Mouse (Mus musculus) heart, embryonic 10.5 days (tissue): ENCODE measurements around the gene Snx5. TPM values are rescaled to one million over a fixed set of nuclear protein-coding genes. Genes with fewer than 3 reads are reported as not detected.

Source experiments
- DNase-seq: peaks from one replicate; pipeline ENCODE4 v3.0.0-alpha.2; 2017; ENCODE audit warnings: low spot score
- H3K27ac ChIP-seq: fragments of 300-500 bp; sonication (generic); 2 replicates; pipeline ENCODE4 v1.5.1; 2016; ENCODE audit warnings: mild to moderate bottlenecking
- H3K27me3 ChIP-seq: fragments of 300-500 bp; sonication (generic); 2 replicates; pipeline ENCODE4 v1.6.1; 2016; ENCODE audit warnings: mild to moderate bottlenecking; ENCODE audit not compliant: poor library complexity, insufficient read depth, severe bottlenecking
- H3K36me3 ChIP-seq: fragments of 300-500 bp; sonication (generic); 2 replicates; pipeline ENCODE4 v1.6.1; 2016; ENCODE audit warnings: mild to moderate bottlenecking, moderate library complexity
- H3K4me1 ChIP-seq: fragments of 300-500 bp; sonication (generic); 2 replicates; pipeline ENCODE4 v1.6.1; 2016; ENCODE audit warnings: mild to moderate bottlenecking
- H3K4me3 ChIP-seq: fragments of 300-500 bp; sonication (generic); 2 replicates; pipeline ENCODE4 v1.5.1; 2016; ENCODE audit warnings: mild to moderate bottlenecking, moderate library complexity
- H3K9me3 ChIP-seq: fragments of 300-500 bp; sonication (generic); 2 replicates; pipeline ENCODE4 v1.6.1; 2016; ENCODE audit warnings: mild to moderate bottlenecking, moderate library complexity
- WGBS: fragments of 180-500 bp; shearing (Covaris S2); methylation state at CpG from one replicate; pipeline ENCODE4 v1.1.7; 2016; 5-methylcytosine and 5-hydroxymethylcytosine counted together
- polyA plus RNA-seq: library from polyadenylated mRNA; unstranded; fragments of >200 nt; fragmentation: Nextera tagmentation; extraction: Ambion mirVana; gene quantifications from 2 replicates; pipeline ENCODE4 v1.2.1, GENCODE M21; 2016

Gene Snx5
- polyA plus RNA-seq, 1 experiment from 2014 or later: 128 TPM

- H3K4me1 ChIP-seq: peaks cover 24% of the 10 kb centered on the region
- H3K36me3 ChIP-seq: peaks cover 63% of the 10 kb centered on the region
These were observed 6.1 kb downstream of the Snx5 start for GRCm38 (mm10) chr2:144264398-144265119.

GRCm38 (mm10) chr2:144262837-144263236 lies 7.9 kb downstream of the Snx5 start:
- no peaks in the 10 kb centered on the region for H3K9me3 ChIP-seq
- 79% methylated on average over 2 of the region's 2 CpGs for WGBS
- no peak overlapping the region for H3K4me3 ChIP-seq
- no peaks in the 10 kb centered on the region for H3K27me3 ChIP-seq
- H3K27ac ChIP-seq: no peak overlapping the region
- peaks cover 18% of the 10 kb centered on the region for H3K4me1 ChIP-seq
- H3K36me3 ChIP-seq: peaks cover 80% of the 10 kb centered on the region
- DNase-seq: no peak

More at GRCm38 (mm10) chr2:144264398-144265119, 6.1 kb downstream of the Snx5 start:
- 85% methylated on average over 5 of the region's 5 CpGs for WGBS
- no peak for DNase-seq
- Histone ChIP-seq H3K4me3 (no peak overlapping the region), H3K9me3 (no peaks in the 10 kb centered on the region), H3K27me3 (no peaks in the 10 kb centered on the region), H3K27ac (no peak overlapping the region)

- Histone ChIP-seq H3K4me1 (peaks cover 27% of the 10 kb centered on the region), H3K4me3 (no peak overlapping the region), H3K36me3 (peaks cover 64% of the 10 kb centered on the region), H3K9me3 (no peaks in the 10 kb centered on the region), H3K27ac (no peak overlapping the region), H3K27me3 (no peaks in the 10 kb centered on the region)
- DNase-seq: no peak
These were observed 20.6 kb downstream of the Snx5 start for GRCm38 (mm10) chr2:144250111-144250510.

- no peaks in the 10 kb centered on the region for H3K27me3 ChIP-seq
- H3K36me3 ChIP-seq: peaks cover 51% of the 10 kb centered on the region
- H3K27ac ChIP-seq: no peak overlapping the region
- no peak for DNase-seq
- no peak overlapping the region for H3K4me3 ChIP-seq
- H3K9me3 ChIP-seq: no peaks in the 10 kb centered on the region
- H3K4me1 ChIP-seq: peaks cover 27% of the 10 kb centered on the region
- 44% methylated on average over 4 of the region's 4 CpGs for WGBS
These were observed 21.9 kb downstream of the Snx5 start for GRCm38 (mm10) chr2:144248613-144249376.

GRCm38 (mm10) chr2:144247337-144247978 lies 23.2 kb downstream of the Snx5 start:
- DNase-seq: no peak
- H3K9me3 ChIP-seq: no peaks in the 10 kb centered on the region
- peak overlapping the region; percentile 22 for H3K27ac ChIP-seq
- peaks cover 37% of the 10 kb centered on the region for H3K36me3 ChIP-seq
- no peak overlapping the region for H3K4me3 ChIP-seq
- H3K27me3 ChIP-seq: no peaks in the 10 kb centered on the region
- 52% methylated on average over 5 of the region's 5 CpGs for WGBS
- H3K4me1 ChIP-seq: peaks cover 27% of the 10 kb centered on the region

- H3K36me3 ChIP-seq: peaks cover 27% of the 10 kb centered on the region
- WGBS: 59% methylated on average over 2 of the region's 2 CpGs
- H3K4me3 ChIP-seq: no peak overlapping the region
- H3K4me1 ChIP-seq: peaks cover 27% of the 10 kb centered on the region
- H3K9me3 ChIP-seq: no peaks in the 10 kb centered on the region
- no peak overlapping the region for H3K27ac ChIP-seq
- no peak for DNase-seq
- H3K27me3 ChIP-seq: no peaks in the 10 kb centered on the region
These were observed 24.4 kb downstream of the Snx5 start for GRCm38 (mm10) chr2:144246270-144246669.

GRCm38 (mm10) chr2:144245464-144245863 lies 25.2 kb downstream of the Snx5 start:
- Histone ChIP-seq H3K36me3 (peaks cover 19% of the 10 kb centered on the region), H3K4me3 (no peak overlapping the region), H3K4me1 (peaks cover 27% of the 10 kb centered on the region), H3K27ac (no peak overlapping the region; the same call in 1 of the 2 replicates), H3K9me3 (no peaks in the 10 kb centered on the region), H3K27me3 (no peaks in the 10 kb centered on the region)
- 78% methylated on average over 7 of the region's 7 CpGs for WGBS
- no peak for DNase-seq

GRCm38 (mm10) chr2:144240095-144240899 lies 30.4 kb downstream of the Snx5 start:
- Histone ChIP-seq H3K4me1 (no peaks in the 10 kb centered on the region; the same call in 1 of the 2 replicates), H3K9me3 (no peaks in the 10 kb centered on the region), H3K27ac (peak overlapping the region; percentile 18; the same call in 1 of the 2 replicates), H3K27me3 (no peaks in the 10 kb centered on the region), H3K4me3 (no peak overlapping the region), H3K36me3 (no peaks in the 10 kb centered on the region)
- no peak for DNase-seq
- 83% methylated on average over 3 of the region's 3 CpGs for WGBS

- H3K4me3 ChIP-seq: no peak overlapping the region
- WGBS: 59% methylated on average over 2 of the region's 2 CpGs
- H3K27me3 ChIP-seq: no peaks in the 10 kb centered on the region
- H3K27ac ChIP-seq: no peak overlapping the region
- DNase-seq: no peak
- no peaks in the 10 kb centered on the region; the same call in 1 of the 2 replicates for H3K4me1 ChIP-seq
- H3K36me3 ChIP-seq: no peaks in the 10 kb centered on the region
- H3K9me3 ChIP-seq: no peaks in the 10 kb centered on the region
These were observed 31.4 kb downstream of the Snx5 start for GRCm38 (mm10) chr2:144239318-144239717.

GRCm38 (mm10) chr2:144238341-144238740 lies 32.4 kb downstream of the Snx5 start:
- H3K4me3 ChIP-seq: no peak overlapping the region
- WGBS: 75% methylated on average over 6 of the region's 6 CpGs
- no peak overlapping the region for H3K27ac ChIP-seq
- H3K36me3 ChIP-seq: no peaks in the 10 kb centered on the region
- H3K4me1 ChIP-seq: no peaks in the 10 kb centered on the region; the same call in 1 of the 2 replicates
- no peaks in the 10 kb centered on the region for H3K9me3 ChIP-seq
- H3K27me3 ChIP-seq: no peaks in the 10 kb centered on the region
- no peak for DNase-seq

- no peaks in the 10 kb centered on the region for H3K9me3 ChIP-seq
- H3K4me1 ChIP-seq: no peaks in the 10 kb centered on the region; the same call in 1 of the 2 replicates
- H3K36me3 ChIP-seq: no peaks in the 10 kb centered on the region
- H3K27me3 ChIP-seq: no peaks in the 10 kb centered on the region
- H3K27ac ChIP-seq: no peak overlapping the region
- no peak for DNase-seq
- WGBS: 56% methylated on average over 9 of the region's 9 CpGs
- no peak overlapping the region for H3K4me3 ChIP-seq
These were observed 33.7 kb downstream of the Snx5 start for GRCm38 (mm10) chr2:144236791-144237584.

GRCm38 (mm10) chr2:144235776-144236175 lies 34.9 kb downstream of the Snx5 start:
- Histone ChIP-seq H3K4me1 (peaks cover 3% of the 10 kb centered on the region; the same call in 1 of the 2 replicates), H3K27ac (no peak overlapping the region), H3K4me3 (no peak overlapping the region), H3K27me3 (no peaks in the 10 kb centered on the region), H3K36me3 (no peaks in the 10 kb centered on the region), H3K9me3 (no peaks in the 10 kb centered on the region)
- 65% methylated on average over 3 of the region's 3 CpGs for whole genome bisulfite sequencing
- DNase-seq: no peak
